Mouse (Mus musculus) spleen, postnatal 14 days (tissue): ENCODE measurements at regions not wholly inside any gene's neighbourhood (a gene's known extent, or its start where the extent isn't known, plus 50 kb on each side); places are given as distances from the start of the nearest gene placed in this dataset.

Source experiments
- DNase-seq, 2 experiments: peaks; one replicate each; pipeline ENCODE4 v3.0.0; 2021 to 2022; ENCODE audit warnings: low spot score in 2 of 2

GRCm38 (mm10) chr3:60411746-60412145 is 60.9 kb upstream of the Mbnl1 start:
- no peak for DNase-seq

- no peak for DNase-seq
These were observed 60.4 kb upstream of the Mbnl1 start for GRCm38 (mm10) chr3:60412206-60412605.

GRCm38 (mm10) chr3:60413749-60414148 is 58.9 kb upstream of the Mbnl1 start:
- DNase-seq, result no peak

GRCm38 (mm10) chr3:60417001-60417400 is 55.6 kb upstream of the Mbnl1 start:
- no peak for DNase-seq

GRCm38 (mm10) chr3:60418652-60419051 is 54.0 kb upstream of the Mbnl1 start:
- no peak for DNase-seq

- no peak for DNase-seq
These were observed 53.4 kb upstream of the Mbnl1 start for GRCm38 (mm10) chr3:60419216-60419615.
